Mouse (Mus musculus) hematopoietic stem cell, adult 5-6 weeks (primary cell): ENCODE measurements around the gene Fbf1. TPM values are rescaled to one million over a fixed set of nuclear protein-coding genes. Genes with fewer than 3 reads are reported as not detected.

Experiments
- ATAC-seq, 2 experiments: fragments of 125-278 bp in 1 of 2; replicated peaks in 1 of 2; 2 replicates each; pipeline ENCODE4 v1.8.0; 2016 to 2017; ENCODE audit warnings: inconsistent platforms in 2 of 2, mild to moderate bottlenecking in 2 of 2, moderate number of reproducible peaks in 2 of 2, low read depth in 1 of 2, moderate TSS enrichment in 1 of 2; ENCODE audit not compliant: low FRiP score in 2 of 2, poor library complexity in 2 of 2, severe bottlenecking in 2 of 2, insufficient read depth in 1 of 2, low TSS enrichment in 1 of 2
- total RNA-seq: library from RNA; stranded (forward); fragments of 172-1452, 232-1000 nt; gene quantifications from 2 replicates; pipeline ENCODE4 v1.2.3, GENCODE M21; 2017

Gene Fbf1
- 17.6 and 46.2 TPM in 2 replicates for total RNA-seq

DNA sequence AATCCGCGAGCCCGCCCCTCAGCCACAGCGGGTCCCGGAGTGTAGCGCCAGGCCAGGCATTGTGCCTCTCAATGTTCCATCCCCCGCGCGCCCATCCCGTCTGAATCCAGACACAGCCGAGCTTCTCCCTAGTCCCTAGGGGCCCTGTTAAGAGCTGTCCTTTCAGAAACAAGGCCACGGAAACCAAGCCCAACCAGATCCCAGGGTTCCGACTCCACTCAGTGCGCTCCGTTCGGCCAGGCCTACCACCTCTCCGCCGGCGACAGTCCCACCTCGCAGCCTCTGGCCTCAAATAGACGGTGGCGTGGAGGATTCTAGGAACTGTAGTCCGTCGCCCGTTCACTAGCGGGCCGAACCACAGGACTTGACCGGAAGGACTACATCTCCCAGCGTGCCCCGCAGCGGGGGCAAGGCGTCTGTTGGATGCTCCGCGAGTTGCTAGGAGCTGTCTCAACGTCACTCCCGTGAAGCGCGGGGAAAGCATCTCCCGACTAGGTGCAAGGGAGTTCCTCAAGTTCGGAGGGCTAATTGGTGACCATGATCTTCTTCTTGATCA, at the start of gene Fbf1:
Fbf1 (minus strand) TSS at position 283 of the 556 bp plus-strand sequence.
- ATAC-seq, result peak; percentile 98 to 99

DNA sequence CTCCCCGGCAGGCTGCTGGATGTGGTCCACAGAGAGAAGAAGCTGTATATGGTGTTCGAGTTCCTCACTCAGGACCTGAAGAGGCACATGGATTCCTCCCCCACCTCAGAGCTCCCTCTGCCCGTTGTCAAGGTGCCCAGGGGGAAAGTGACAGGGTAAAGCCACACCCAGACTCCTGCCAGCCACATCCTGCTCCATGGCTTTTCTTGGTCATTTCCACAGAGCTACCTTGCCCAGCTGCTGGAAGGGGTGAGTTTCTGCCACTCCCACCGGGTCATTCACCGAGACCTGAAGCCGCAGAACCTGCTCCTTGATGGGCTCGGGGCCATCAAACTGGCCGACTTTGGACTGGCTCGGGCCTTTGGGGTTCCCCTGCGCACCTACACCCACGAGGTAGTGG, 48.6 kb upstream of the Fbf1 start:
- no peak for ATAC-seq

GRCm38 (mm10) chr11:116215991-116216390, 48.0 kb upstream of the Fbf1 start:
- ATAC-seq, result no peak

DNA sequence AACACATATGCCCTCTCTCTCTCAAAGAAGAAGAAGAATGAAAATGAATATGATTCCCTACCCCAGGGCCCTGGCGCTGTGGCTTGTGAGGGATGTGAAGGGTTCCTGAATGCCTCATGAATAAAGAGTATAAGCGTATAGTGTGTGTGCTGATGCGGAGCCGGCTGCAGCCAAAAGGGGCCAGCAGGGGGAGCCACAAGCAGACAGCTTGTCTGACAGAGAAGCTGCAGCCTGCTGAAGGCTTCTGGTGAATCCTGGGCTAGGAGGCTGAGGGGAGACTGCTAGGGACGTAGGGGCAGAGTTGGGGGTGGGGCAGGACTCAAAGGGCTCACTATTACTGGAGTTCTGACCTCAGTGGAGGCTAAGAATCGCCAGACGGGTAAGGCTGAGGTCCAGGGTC, 47.2 kb upstream of the Fbf1 start:
- no peak for ATAC-seq

DNA sequence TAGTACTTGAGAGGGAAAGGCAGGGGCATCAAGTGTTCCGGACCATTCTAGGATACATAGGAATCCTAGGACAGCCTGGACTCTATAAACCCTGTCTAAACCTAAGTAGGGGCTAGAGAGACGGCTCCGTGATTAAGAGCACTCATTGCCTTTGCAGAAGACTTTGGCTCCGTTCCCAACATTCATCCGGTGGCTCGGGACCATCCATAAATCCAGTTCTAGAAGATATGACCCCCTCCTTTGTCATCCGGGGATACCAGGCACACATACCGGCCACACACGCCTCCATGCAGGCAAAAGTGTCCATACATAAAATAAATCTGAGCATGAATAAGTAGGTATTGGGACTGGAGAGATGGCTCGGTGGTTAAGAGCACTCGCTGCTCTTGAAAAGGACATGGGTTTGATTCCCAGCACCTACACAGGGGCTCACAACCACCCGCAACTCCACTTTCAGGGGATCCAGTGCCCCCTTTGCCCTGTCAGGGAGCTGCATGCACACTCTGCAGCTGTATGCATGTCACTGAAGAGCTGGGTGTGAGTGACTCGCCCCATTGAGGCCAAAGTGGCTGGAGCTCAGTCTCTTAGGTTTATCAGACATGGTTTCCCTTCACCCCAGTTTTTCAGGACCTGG, 46.0 kb upstream of the Fbf1 start:
- no peak for ATAC-seq

DNA sequence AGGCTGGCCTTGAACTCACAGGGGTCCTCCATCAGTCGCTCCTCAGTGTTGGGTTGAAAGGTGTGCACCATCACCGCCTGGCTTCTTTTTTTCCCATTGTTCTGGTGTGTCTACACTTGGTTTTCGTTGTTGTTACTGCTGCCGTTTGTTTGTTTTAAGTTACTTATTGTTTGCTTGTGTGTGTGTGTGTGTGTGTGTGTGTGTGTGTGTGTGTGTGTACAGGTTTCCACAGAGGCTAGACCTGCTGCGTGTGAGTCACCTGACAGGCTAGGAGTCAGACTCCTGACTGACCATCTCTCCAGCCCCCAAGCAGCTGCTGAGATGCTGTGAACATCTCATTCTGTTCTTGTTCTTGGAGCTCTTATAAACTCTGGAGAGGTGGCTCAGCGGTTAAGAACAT, 44.9 kb upstream of the Fbf1 start:
- ATAC-seq, result no peak

GRCm38 (mm10) chr11:116210696-116211095, 42.7 kb upstream of the Fbf1 start:
- ATAC-seq, result no peak

GRCm38 (mm10) chr11:116209257-116209656, 41.3 kb upstream of the Fbf1 start:
- ATAC-seq, result no peak

DNA sequence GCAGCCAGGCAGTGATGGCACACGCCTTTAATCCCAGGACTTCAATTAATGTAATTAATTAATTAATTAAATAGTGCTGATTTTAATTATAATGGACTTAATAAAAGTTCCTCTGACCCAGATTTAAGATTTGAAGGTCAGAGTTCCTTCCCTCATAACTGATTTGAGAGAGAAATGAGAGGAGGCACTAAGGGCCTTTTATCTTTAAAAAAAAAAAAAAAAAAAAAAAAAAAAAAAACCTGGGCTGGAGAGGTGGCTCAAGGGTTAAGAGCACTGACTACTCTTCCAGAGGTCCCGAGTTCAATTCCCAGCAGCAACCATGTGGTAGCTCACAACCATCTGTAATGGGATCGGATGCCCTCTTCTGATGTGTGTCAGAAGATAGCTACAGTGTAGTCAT, 40.7 kb upstream of the Fbf1 start:
- ATAC-seq, result no peak

- ATAC-seq, result no peak
Measured at GRCm38 (mm10) chr11:116206678-116207077, 38.7 kb upstream of the Fbf1 start.

GRCm38 (mm10) chr11:116203150-116203549, 35.2 kb upstream of the Fbf1 start:
- no peak for ATAC-seq

GRCm38 (mm10) chr11:116201151-116201550, 33.2 kb upstream of the Fbf1 start:
- no peak for ATAC-seq

DNA sequence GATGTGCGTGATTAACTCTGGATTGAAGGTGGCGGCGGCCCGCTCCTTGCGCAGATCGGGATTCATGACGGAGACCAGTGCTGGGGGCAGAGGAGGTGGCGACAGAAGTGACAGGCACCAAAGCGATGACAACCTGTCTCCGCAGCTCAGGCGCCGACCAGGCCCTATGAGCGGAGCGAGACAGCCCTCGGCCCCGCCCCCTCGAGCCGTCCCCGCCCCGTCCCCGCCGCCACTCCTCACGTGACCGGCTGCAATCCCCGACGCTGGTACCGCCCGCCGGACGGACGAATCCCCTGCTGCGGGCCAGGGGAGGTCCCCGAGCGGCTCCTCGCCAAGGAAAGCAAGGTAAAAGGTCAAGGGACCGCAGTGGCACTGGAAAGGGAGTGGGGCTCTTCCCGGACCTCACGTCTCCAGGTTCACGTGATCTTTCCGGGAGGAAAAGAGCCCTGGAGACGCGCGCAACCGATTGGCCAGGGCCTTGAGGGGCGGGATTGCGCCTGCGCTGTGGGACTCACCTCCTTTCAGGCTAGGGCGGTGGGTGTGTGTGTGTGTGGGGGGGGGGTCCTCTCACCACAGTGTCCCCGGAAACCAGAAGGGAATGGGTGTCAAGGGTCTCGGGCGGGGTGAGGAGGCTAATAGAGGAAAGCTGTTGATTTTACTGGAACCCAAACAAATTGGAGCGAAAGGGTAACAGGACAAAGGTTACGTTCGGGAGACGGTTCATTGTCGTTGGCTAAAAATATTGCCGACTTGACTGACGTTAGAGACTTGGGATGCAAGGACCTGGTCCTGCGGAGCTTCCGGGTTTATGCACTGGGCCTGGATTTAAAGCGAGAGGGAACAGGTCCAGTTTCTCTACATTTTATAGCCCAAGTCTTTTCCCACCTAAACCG, 30.9 kb upstream of the Fbf1 start, which contains the start of the genes Ten1 and Acox1:
Ten1 (plus strand) TSS at position 217 of the 893 bp plus-strand sequence.
Acox1 (minus strand) TSS at position 407 of the 893 bp plus-strand sequence.
- ATAC-seq, result peak; percentile 82 to 83

DNA sequence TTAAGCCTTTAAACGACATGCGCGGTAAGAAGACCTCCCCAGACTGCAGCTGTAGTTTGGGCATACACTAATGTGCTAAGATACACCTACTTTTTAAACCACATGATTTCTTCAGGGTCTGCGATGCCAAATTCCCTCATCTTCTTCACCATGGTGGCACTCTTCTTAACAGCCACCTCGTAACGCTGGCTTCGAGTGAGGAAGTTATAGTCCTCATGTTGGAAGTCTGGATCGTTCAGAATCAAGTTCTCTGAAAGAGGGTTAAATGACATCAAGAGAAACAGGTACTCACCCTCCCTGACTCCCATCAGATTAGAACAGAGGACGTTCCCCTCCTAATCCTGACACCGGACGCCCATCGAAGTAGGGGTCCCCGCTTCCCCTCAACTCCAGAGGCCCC, 30.2 kb upstream of the Fbf1 start:
- ATAC-seq, result no peak

- no peak for ATAC-seq
Measured at GRCm38 (mm10) chr11:116197584-116197906, 29.6 kb upstream of the Fbf1 start.

DNA sequence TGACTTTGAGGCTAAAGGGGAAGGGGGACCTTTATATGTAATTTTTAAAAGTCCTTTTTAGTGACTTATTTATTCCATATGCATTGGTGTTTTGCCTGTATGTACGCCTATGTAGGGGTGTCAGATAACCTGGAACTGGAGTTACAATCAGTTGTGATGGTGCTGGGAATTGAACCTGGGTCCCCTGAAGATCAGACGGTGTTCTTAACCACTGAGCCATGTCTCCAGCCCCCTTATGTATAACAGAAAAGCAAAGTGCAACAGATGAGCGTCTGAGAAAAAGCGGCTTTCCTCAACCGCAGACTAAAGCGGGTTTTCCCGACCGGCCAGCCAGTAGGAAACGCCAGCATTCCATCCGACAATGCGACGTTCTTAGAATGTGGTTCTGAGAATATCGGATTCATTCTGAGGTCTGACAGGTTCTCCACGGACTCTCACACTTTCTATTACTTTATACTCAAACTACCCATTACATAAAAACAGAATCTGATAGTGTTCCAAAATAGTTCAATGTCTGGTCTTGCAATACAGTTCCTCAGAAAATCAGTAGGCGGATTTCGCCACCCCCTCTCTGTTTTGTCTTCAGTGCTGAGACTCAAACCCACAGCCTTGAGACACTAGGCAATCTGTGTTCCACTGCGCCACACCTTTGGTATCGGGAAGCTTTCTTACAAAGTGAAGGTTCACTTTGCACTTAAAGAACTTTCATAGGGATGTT, 29.1 kb upstream of the Fbf1 start:
- ATAC-seq, result no peak

DNA sequence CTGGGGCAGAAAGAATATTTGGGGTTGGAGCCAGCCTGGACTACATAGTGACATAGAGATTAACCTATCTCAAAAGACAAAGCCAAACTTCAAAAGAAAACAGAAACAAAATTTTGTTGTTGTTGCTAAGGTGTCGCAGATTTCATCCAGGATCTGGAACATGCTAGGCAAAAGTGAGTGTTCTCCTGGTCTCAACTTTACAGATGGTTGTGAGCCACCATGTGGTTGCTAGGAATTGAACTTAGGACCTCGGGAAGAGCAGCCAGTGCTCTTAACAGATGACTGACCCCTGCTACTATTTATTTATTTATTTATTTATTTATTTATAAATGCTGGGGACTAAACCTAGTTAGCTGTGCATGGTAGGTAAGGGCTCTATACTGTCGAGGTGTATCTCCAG, 28.4 kb upstream of the Fbf1 start:
- ATAC-seq, result no peak

GRCm38 (mm10) chr11:116195252-116195651, 27.3 kb upstream of the Fbf1 start:
- peak; percentile 30 to 37; a peak in 3 of 4 replicates for ATAC-seq
